10 mouse cellular contexts compared by ENCODE assay signal in the genomic region with DNA sequence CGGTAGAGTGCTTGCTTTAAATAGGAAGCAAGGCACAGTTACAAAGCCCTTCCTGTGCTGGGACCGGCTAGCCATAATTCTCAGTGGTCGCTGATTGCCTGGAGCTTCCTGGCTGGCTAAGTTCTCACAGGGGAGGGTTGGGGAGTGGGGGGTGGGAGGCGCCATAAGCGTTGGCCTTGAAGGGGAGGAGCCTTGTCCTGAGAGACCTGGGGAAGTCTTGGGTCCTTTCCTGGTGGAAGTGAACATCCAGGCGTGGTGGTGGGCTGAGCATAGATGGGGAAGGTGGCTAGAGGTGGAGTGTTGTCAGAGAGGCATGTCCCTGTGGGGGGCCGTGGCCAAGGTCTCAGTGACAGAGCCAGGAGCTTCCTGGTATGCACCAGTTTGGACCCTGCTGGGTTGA. TPM values are rescaled to one million over a fixed set of nuclear protein-coding genes. Genes with fewer than 3 reads are reported as not detected.
DNase-seq lines count a peak whose midpoint lies in the region; ATAC-seq and TF ChIP-seq lines count a peak whose summit lies in the region.
"Had no signal": no experiment of that assay in that cellular context is flagged by ENCODE, and none has a peak within 500 bp of the region (broad histone marks: within the 10 kb centered on the region; RNA-seq: fewer than 3 reads in every experiment).

No protein-coding gene starts in this region.

- no peak overlapping the region for H3K9ac ChIP-seq in kidney, embryonic 15.5 days
- H3K9ac ChIP-seq in limb, embryonic 13.5 days, result no peak overlapping the region
- no peak overlapping the region for H3K9ac ChIP-seq in midbrain, embryonic 11.5 days (ENCODE audit: low read length)
- H3K9ac ChIP-seq: midbrain, embryonic 15.5 days had no signal

- H3K27me3 ChIP-seq in kidney, embryonic 15.5 days, result no peaks in the 10 kb centered on the region
- H3K27me3 ChIP-seq in limb, embryonic 13.5 days, result no peaks in the 10 kb centered on the region
- no peaks in the 10 kb centered on the region for H3K27me3 ChIP-seq in midbrain, embryonic 11.5 days (ENCODE audit: control insufficient read depth, insufficient read depth, low read length)
- H3K27me3 ChIP-seq: midbrain, embryonic 15.5 days had no signal

- H3K4me3 ChIP-seq in gastrocnemius, adult 2 months, result no peak overlapping the region
- no peak overlapping the region for H3K4me3 ChIP-seq in kidney, embryonic 15.5 days (replicated peaks)
- H3K4me3 ChIP-seq in limb, embryonic 13.5 days, result no peak overlapping the region
- H3K4me3 ChIP-seq in midbrain, embryonic 11.5 days (ENCODE audit: low read depth, low read length), result no peak overlapping the region
- H3K4me3 ChIP-seq: midbrain, embryonic 15.5 days had no signal

- H3K4me1 ChIP-seq in kidney, embryonic 15.5 days, result peaks cover 83% of the 10 kb centered on the region
- H3K4me1 ChIP-seq in limb, embryonic 13.5 days, result peaks cover 90% of the 10 kb centered on the region
- H3K4me1 ChIP-seq in midbrain, embryonic 11.5 days (ENCODE audit: control insufficient read depth, insufficient read depth, low read length), result peaks cover 22% of the 10 kb centered on the region

- TF ChIP-seq CTCF in gastrocnemius, adult 2 months (IDR thresholded peaks at IDR 0.05), result no peak

- no peaks in the 10 kb centered on the region; the same call in 1 of the 2 replicates for H3K36me3 ChIP-seq in kidney, embryonic 15.5 days
- H3K36me3 ChIP-seq in limb, embryonic 13.5 days, result no peaks in the 10 kb centered on the region
- H3K36me3 ChIP-seq in midbrain, embryonic 11.5 days (ENCODE audit: control insufficient read depth, insufficient read depth, low read length), result no peaks in the 10 kb centered on the region
- H3K36me3 ChIP-seq: midbrain, embryonic 15.5 days had no signal

- no peak for DNase-seq in gastrocnemius, adult 2 months
- DNase-seq in gastrocnemius, postnatal 25 days, result no peak
- DNase-seq in kidney, adult 18-20 months, result no peak
- DNase-seq in midbrain, embryonic 11.5 days (ENCODE audit: low spot score, missing footprints), result no peak
- no peak for DNase-seq in adipocyte (ENCODE audit: low spot score)
- DNase-seq: retina, postnatal 1 day had no signal

- H3K9me3 ChIP-seq in kidney, embryonic 15.5 days (replicated peaks), result no peaks in the 10 kb centered on the region
- no peaks in the 10 kb centered on the region for H3K9me3 ChIP-seq in limb, embryonic 13.5 days
- H3K9me3 ChIP-seq in midbrain, embryonic 11.5 days (ENCODE audit: control insufficient read depth, low read length), result no peaks in the 10 kb centered on the region
- H3K9me3 ChIP-seq: midbrain, embryonic 15.5 days had no signal

- H3K4me2 ChIP-seq in kidney, embryonic 15.5 days, result peak overlapping the region; percentile 36; the same call in 1 of the 2 replicates
- H3K4me2 ChIP-seq in limb, embryonic 13.5 days (replicated peaks), result peak overlapping the region; percentile 5; the same call in 1 of the 2 replicates
- H3K4me2 ChIP-seq in midbrain, embryonic 11.5 days, result no peak overlapping the region
- H3K4me2 ChIP-seq: midbrain, embryonic 15.5 days had no signal

- intact Hi-C loops in gastrocnemius, adult 2 months (cut with DNase I), result no loop called here

- ATAC-seq in kidney, embryonic 15.5 days (replicated peaks; ENCODE audit: low FRiP score), result peak; percentile 27; the same call in 1 of the 2 replicates
- 0 out of 2 replicates have a peak, but pooled peaks have one; percentile 4 for ATAC-seq in common myeloid progenitor, adult 5-6 weeks (replicated peaks; ENCODE audit: low read depth, poor library complexity, severe bottlenecking)
- no peak for ATAC-seq in limb, embryonic 13.5 days (ENCODE audit: low FRiP score, low read depth)
- ATAC-seq in midbrain, embryonic 11.5 days (ENCODE audit: low FRiP score), result no peak
- ATAC-seq: midbrain, embryonic 15.5 days had no signal

- WGBS in kidney, embryonic 15.5 days, result 11% methylated on average over 7 of the region's 7 CpGs
- WGBS in limb, embryonic 13.5 days, result 20% methylated on average over 7 of the region's 7 CpGs
- WGBS in midbrain, embryonic 11.5 days, result 30% methylated on average over 7 of the region's 7 CpGs

- H3K27ac ChIP-seq in gastrocnemius, adult 2 months, result peak overlapping the region; percentile 89
- peak overlapping the region; percentile 87 for H3K27ac ChIP-seq in kidney, embryonic 15.5 days
- H3K27ac ChIP-seq in limb, embryonic 13.5 days, result peak overlapping the region; percentile 29; the same call in 1 of the 2 replicates
- no peak overlapping the region for H3K27ac ChIP-seq in midbrain, embryonic 11.5 days (ENCODE audit: low read depth, low read length)
- H3K27ac ChIP-seq: midbrain, embryonic 15.5 days had no signal

RNA-seq across cellular contexts. Expression of gene Fam129b, which starts 8.8 kb away (rescaled TPM):
- 1 to 10 TPM; 4.8 to 7.2 TPM for total RNA-seq in gastrocnemius, adult 2 months (2021)
- total RNA-seq in gastrocnemius, postnatal 25 days (2021), result 10 to 100 TPM in 1 of 2 experiments, 1 to 10 TPM in 1; 8.1 to 12.4 TPM
- polyA plus RNA-seq in kidney, embryonic 15.5 days (2015; fragmentation: Nextera tagmentation; extraction: Ambion mirVana), result 44.5 and 47.7 TPM in 2 replicates
- total RNA-seq in common myeloid progenitor, adult 5-6 weeks (2017), result 13.1 TPM in 2 replicates
- 48.5 and 55.8 TPM in 2 replicates for polyA plus RNA-seq in limb, embryonic 13.5 days (2015; fragmentation: Nextera tagmentation; extraction: Ambion mirVana)
- 10.3 and 10.6 TPM in 2 replicates for polyA plus RNA-seq in midbrain, embryonic 11.5 days (2014; fragmentation: Nextera tagmentation; extraction: Ambion mirVana)

RNA-seq across cellular contexts. Expression of gene Stxbp1, which starts 37.7 kb away (rescaled TPM):
- total RNA-seq in gastrocnemius, adult 2 months (2021), result 1 to 10 TPM; 2.0 to 3.9 TPM
- total RNA-seq in gastrocnemius, postnatal 25 days (2021), result 1 to 10 TPM; 2.7 to 3.8 TPM
- polyA plus RNA-seq in kidney, embryonic 15.5 days (2015; fragmentation: Nextera tagmentation; extraction: Ambion mirVana), result 16.5 and 19.3 TPM in 2 replicates
- total RNA-seq in common myeloid progenitor, adult 5-6 weeks (2017), result 7.4 and 9.1 TPM in 2 replicates
- polyA plus RNA-seq in limb, embryonic 13.5 days (2015; fragmentation: Nextera tagmentation; extraction: Ambion mirVana), result 20.8 and 20.9 TPM in 2 replicates
- 51.4 and 53.8 TPM in 2 replicates for polyA plus RNA-seq in midbrain, embryonic 11.5 days (2014; fragmentation: Nextera tagmentation; extraction: Ambion mirVana)

Comparison
In these comparisons a context has a peak if more than half of its experiments do, and no peak if none do; other contexts are left out.
1. ATAC-seq: peak in kidney, embryonic 15.5 days (single experiment) and common myeloid progenitor, adult 5-6 weeks (single experiment); none in limb, embryonic 13.5 days (single experiment) and midbrain, embryonic 11.5 days (single experiment).